Mouse (Mus musculus) left cerebral cortex, adult 18-20 months (tissue): ENCODE measurements at regions not wholly inside any gene's neighbourhood (a gene's known extent, or its start where the extent isn't known, plus 50 kb on each side); places are given as distances from the start of the nearest gene placed in this dataset.
A peak's percentile ranks its signal among the peaks of the same experiment; 100 is the strongest.

Source experiments
- DNase-seq, 2 experiments: peaks; one replicate each; pipeline ENCODE4 v3.0.0; 2021 to 2022; ENCODE audit warnings: low spot score in 2 of 2, mixed read lengths in 1 of 2

GRCm38 (mm10) chr3:66646251-66646650 is 334.9 kb upstream of the Rsrc1 start:
- DNase-seq, result no peak

DNA sequence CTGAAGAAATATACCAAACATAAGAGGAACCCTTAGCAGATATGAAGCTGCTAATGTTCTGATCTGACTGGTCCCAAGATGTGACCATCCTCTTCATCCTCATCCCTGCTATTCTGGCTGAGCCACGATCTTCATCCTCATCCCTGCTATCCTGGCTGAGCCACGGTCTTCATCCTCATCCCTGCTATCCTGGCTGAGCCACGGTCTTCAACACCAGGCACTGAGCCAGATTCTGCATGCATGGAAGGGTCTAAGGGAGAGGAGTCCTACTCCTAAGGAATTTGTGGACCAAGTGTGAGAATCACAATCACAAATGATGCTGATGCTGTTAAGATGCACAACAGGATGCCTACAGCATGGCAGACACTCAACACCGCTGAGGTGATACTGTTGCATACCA is 331.9 kb upstream of the Rsrc1 start:
- DNase-seq, result no peak

DNA sequence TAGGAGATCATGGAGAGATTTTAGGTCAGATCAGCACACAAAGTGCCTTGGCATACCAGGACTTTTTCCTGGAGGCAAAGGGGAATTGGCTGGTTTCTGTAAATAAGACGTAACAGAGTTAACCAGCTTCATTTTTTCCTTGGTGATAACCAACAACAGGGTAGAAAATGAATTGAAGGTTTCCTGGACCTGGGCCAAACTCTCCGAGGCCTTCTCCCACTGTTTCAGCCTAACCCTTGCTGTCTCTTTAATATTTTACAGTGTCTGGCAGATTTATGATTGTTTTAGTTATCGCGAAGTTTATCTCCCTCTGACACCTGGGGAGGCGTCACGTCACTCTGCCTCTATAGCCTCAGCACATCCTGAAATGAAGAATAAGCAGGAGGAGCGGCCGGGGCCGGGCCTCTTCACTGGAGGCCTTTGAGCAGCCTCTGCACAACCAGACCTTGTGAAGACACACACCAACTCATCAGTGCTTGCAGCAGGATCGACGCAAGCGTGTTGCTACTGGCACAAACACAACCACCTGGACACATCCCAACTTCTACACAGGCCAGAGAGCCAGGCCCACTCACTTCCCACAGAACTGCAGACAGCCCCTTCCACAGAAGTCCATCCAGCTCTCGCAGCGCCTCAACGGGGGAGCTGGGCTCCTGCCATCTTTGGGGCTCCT is 331.0 kb upstream of the Rsrc1 start:
- DNase-seq, result peak; percentile 3 to 9

DNA sequence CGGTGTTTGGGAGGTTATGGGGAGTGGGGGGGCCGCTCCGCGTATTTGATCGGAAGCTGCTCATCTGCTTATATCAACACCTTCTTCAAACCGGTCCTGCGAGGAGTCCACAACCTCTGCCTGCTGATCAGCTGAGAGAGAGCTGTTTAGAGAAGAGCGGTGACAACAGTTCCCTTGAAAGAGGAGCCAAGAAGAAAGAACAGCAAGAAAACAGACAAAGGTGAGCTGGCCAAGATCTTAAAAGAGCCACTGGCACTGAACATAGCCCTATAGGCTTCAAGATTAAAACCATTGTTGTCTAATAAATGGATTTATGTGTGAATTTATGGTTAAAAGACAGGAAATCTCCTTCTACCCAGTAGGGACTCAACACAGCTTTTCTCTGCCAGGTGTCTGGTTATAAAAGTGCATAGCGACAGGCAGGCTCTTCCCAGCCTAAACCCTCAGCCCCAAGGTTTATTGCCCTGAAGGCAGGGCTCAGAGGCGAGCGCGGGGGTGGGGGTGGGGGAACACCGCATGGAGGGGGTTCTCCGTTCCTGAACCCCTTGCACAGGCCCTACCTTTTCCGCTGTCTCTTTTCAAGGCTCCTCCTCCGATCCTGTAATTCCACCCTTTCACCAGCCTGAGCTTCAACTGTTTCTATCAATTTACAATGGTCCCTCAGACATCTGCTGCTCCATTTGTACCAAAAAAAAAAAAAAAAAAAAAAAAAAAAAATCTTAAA is 330.3 kb upstream of the Rsrc1 start:
- DNase-seq, result no peak

DNA sequence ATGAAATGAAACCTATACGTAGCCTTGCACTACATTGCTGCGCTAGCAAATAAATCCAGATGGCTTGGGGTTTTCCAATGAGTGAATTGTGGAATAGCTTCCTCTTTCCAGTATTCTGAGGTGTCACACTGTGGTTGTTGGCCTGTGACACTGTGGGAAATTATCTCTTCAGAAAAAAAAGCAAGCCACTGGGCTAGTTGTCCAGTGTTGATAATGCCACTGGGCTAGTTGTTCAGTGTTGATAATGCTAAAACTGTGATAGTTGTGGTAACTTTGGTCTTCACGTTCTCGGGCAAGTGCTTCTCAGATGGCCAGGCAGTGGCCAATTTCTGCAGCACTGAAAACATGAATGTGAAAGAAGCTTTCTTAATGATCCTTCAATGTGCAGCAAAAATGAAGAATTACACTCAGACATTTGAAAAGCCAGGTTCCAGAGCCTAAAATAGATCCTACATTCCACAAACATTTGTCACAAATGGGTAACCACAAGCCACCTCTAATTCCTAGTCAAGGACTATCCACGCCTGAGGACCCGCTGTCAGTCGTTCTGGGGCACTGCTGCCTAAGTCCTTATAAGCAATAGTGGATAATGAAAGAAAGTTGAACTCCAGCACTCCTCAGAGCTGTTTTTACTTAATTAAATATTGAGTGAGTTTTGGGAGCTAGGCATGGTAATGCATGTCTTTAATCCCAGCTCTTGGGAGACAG is 328.9 kb upstream of the Rsrc1 start:
- no peak for DNase-seq

- no peak for DNase-seq
These were observed 327.2 kb upstream of the Rsrc1 start for GRCm38 (mm10) chr3:66653961-66654360.

DNA sequence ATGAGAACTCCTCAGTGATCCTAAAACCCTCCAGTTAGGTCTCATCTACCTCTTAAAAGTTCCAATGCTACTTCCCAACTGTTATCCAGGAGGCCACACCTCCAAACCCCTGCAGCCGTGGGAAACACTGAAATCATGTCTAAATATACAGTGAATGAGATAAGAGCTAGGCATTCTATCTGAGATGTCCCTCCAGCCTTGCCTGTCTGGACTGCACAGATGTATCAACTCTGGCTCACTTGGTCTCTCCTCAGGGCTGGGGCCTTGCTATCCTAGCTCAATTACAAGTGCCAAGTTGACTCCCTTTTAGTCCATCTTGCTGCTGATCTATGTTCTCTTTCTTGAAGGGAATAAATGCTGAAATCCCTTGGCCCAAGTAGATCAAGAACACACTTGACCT is 326.3 kb upstream of the Rsrc1 start:
- DNase-seq, result no peak

DNA sequence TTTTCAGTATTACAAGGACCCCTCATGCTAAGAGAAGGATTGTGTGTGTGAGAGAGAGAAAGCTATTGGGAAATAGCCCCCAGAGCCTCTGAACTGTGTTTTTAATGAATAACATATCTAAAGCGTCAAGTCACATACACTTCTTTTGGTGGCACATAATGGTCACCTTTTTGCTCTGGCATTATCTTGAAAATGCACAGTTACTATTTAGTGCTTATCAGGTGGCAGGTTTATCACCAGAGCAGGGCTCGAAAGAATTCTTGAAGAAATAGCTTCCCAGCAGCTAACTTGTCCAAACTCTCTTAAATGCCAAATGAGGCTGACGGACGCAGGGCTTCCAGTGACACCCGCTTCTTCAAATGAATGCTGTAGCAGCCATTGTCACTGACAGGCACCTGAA is 324.7 kb upstream of the Rsrc1 start:
- no peak for DNase-seq

GRCm38 (mm10) chr3:66660555-66660954 is 320.6 kb upstream of the Rsrc1 start:
- DNase-seq, result no peak

GRCm38 (mm10) chr3:66661826-66662618 is 319.2 kb upstream of the Rsrc1 start:
- no peak for DNase-seq

- DNase-seq, result no peak
These were observed 297.5 kb upstream of the Rsrc1 start for GRCm38 (mm10) chr3:66683589-66684286.

DNA sequence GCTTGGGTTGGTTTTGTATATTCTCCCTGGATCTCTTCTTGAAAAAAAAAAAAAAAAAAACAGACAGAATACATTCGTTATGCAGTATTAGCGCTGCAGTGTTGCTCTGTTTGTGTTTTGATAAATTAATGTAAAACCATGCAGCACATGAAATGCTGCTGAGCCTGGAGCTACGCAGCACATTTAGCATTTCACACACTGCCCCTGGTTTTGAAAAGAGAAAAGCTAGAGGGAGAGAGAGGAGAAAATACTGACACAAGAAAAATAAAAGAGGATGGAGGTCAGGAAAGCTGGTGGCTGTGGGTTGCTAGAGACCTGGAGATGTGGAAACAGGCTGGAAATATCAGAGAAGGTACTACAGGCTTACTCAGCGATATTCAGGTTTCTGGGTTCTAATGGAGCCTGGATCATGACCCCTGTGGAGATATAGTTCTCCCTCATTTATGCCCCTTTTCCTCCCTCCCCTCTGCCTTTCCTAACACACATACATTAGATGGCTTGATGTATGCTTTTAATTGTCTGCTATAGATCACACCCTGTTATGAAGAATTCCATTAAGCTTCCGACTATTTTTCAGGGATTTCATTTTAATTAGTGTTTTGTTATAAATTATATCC is 296.8 kb upstream of the Rsrc1 start:
- DNase-seq, result no peak

DNA sequence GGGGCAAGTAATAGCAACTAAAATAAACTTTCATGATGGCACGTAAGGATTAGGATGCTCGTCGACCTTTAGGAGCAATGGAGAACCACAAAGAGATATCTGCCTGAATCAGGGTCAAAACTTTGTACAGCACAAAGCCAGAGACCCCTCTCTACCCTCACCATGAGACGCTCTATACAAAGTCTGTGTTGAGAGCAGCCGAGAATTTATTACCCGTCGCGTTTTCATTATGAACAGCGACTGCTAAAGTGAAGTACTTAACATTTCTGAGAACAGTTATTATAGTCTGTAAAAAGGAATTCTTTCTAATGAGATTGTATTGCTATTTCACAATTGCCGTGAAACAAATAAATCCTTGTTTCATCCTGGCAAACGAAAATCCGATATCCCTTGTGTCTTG is 296.1 kb upstream of the Rsrc1 start:
- DNase-seq, result no peak

GRCm38 (mm10) chr3:66687126-66687525 is 294.1 kb upstream of the Rsrc1 start:
- no peak for DNase-seq

- no peak for DNase-seq
These were observed 290.2 kb upstream of the Rsrc1 start for GRCm38 (mm10) chr3:66690906-66691522.

GRCm38 (mm10) chr3:66695125-66695524 is 286.1 kb upstream of the Rsrc1 start:
- DNase-seq, result no peak

GRCm38 (mm10) chr3:66695661-66696253 is 285.4 kb upstream of the Rsrc1 start:
- DNase-seq, result no peak

- peak in 1 of 2 experiments; percentile 15 for DNase-seq
These were observed 283.1 kb upstream of the Rsrc1 start for GRCm38 (mm10) chr3:66698083-66698482.

DNA sequence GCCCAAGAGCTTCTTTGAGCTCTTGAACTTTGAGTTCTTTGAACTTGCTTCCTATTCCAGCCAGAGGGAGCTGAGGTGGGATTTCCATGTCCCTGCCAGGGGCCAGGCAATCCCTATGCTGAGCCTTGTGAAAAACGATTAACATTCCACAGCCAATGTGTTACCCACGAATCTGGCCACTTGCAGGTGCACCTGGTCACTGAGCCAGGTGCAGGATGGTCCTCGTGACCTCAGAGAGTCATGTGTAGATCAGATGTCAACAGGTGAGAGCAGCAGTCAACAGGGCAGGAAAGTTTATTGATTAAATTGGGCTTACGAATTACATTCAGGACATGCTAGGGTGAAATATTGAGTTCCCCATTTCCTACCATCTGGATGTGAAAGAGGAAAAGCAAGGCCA is 275.4 kb upstream of the Rsrc1 start:
- DNase-seq, result no peak

DNA sequence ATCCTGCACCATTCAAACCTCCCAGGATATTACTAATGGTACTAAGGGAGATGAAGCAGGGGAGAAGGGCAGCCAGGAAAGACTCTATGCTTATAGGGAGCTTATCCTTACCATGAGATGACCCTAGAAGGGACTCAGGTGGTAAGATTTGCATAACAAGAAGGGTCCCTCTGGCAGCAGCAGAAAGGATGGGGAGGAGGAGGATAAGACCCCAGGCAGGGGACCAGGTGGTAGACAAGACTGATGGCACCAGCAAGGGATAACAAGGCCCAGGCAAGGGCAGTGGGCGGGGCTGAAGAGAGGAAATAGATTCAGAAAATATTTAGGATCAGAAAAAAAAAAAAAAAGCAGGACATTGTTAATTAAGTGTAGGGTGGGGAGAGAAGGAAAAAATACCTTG is 245.7 kb upstream of the Rsrc1 start:
- DNase-seq, result no peak
